Mouse (Mus musculus) Patski (cell line): Measurements from ENCODE around the gene Ank. TPM values are rescaled to one million over a fixed set of nuclear protein-coding genes. Genes with fewer than 3 reads are reported as not detected.

Source experiments
- ATAC-seq: fragments of 100-300 bp; one replicate; pipeline ENCODE4 v1.8.0; 2021
- CTCF ChIA-PET: fragments of 350-600 bp; sonication (Branson Sonifier 250); formaldehyde crosslinking; loops from one replicate; lab custom pipeline; 2022; ENCODE audit warnings: inconsistent platforms; lab: Charles Lee
- POLR2A ChIA-PET: fragments of 350-600 bp; sonication (Branson Sonifier 250); formaldehyde crosslinking; loops from one replicate; lab custom pipeline; 2022; ENCODE audit warnings: antibody characterized with exemption, inconsistent platforms; lab: Charles Lee
- DNase-seq: peaks from one replicate; pipeline ENCODE4 v3.0.0-alpha.2; 2011; ENCODE audit warnings: low read depth, low spot score
- H3K27me3 ChIP-seq: fragments of 371-371 bp; one replicate; pipeline ENCODE4 v1.5.1; 2021
- CTCF ChIP-seq: fragments of 100-300 bp; IDR thresholded peaks from one replicate; pipeline ENCODE4 v1.5.1; 2021
- in situ Hi-C: fragments of 300-500 bp; cut with MboI; formaldehyde crosslinking; loops from 3 replicates; pipeline ENCODE4 v1.11.1; 2018; ENCODE audit warnings: low pct_unique_long_range_greater_than_20kb, mixed read lengths
- polyA plus RNA-seq: library from polyadenylated mRNA; unstranded; gene quantifications from one replicate; pipeline ENCODE4 v1.2.3, GENCODE M21; 2021

Ank gene
- polyA plus RNA-seq, 1 experiment from 2014 or later, result 85.8 TPM

- no peak for TF ChIP-seq CTCF
- no peak for ATAC-seq
- DNase-seq, result no peak
- CTCF ChIA-PET, result interaction anchor here (0.9 to 3.4 kb wide), 3 partner anchors 12 to 247 kb away, joined by 3 to 13 read pairs (median 4); no protein-coding TSS in a partner anchor
- H3K27me3 ChIP-seq, result no peaks in the 10 kb centered on the region
- POLR2A ChIA-PET, result interaction anchor here (0.6 to 1.3 kb wide), 2 partner anchors 9 to 17 kb away, joined by 3 to 8 read pairs; no protein-coding TSS in a partner anchor
- in situ Hi-C loops, result no loop called here
Measured at GRCm38 (mm10) chr15:27570385-27570784, 103.9 kb downstream of the Ank start.

DNA sequence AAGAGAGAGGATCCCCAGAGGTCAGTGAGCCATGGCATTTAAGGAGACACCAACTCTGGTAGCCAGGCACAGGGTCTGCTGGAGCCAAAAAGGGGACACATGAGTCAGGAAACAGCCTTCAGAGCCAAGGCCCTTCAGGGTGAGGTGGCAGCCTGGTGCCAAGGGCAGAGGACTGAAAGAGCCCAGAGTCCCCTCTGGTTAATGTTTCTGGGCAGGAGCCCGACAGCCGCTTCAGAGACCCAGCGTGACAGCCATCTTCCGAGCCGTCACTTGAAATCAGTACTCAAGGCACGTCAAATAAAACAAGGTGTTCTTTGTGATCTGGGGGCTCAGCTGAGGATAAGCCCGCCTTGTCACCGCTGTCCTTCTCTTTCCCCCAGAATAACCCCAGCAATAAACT lies 104.7 kb downstream of the Ank start:
- no peak for ATAC-seq
- no peaks in the 10 kb centered on the region for H3K27me3 ChIP-seq
- no peak for TF ChIP-seq CTCF
- DNase-seq, result no peak
- ChIA-PET POLR2A (no interaction called here), CTCF (interaction anchor here (1.5 kb wide), 1 partner anchor 12 kb away, joined by 4 read pairs; no protein-coding TSS in a partner anchor)
- in situ Hi-C loops, result no loop called here

GRCm38 (mm10) chr15:27574992-27575781 lies 108.7 kb downstream of the Ank start:
- ChIA-PET CTCF (interaction anchor here (0.8 to 2.6 kb wide), 6 partner anchors 11 to 249 kb away, joined by 3 to 8 read pairs (median 3); no protein-coding TSS in a partner anchor), POLR2A (interaction anchor here (0.6 to 1.0 kb wide), 2 partner anchors 33 to 49 kb away, joined by 4 to 6 read pairs; no protein-coding TSS in a partner anchor)
- no peak for TF ChIP-seq CTCF
- in situ Hi-C loops, result no loop called here
- H3K27me3 ChIP-seq, result no peaks in the 10 kb centered on the region
- DNase-seq (no peak), ATAC-seq (no peak)

DNA sequence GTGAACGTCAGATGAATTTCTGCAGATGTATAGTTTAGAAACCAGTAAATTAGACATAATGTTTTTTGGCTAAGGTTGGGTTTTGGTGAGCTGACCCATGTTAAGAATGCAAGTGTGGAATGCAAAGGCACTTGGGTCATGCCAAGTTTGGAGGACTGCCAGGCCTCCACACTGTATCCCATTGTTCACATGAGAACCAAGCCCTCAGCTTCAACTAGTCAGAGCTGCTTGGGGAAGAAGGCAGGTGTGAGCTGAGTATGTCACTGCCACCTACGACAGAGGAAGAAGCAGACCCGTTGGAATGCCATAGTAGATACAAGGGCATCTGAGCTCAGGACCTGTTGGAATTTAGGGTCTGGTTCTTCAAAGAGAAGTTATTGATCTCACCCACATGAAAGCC lies 109.5 kb downstream of the Ank start:
- DNase-seq (no peak), ATAC-seq (peak; percentile 73)
- ChIA-PET POLR2A (interaction anchor here (0.6 kb wide), 1 partner anchor 33 kb away, joined by 6 read pairs; no protein-coding TSS in a partner anchor), CTCF (interaction anchor here (1.0 to 2.6 kb wide), 6 partner anchors 9 to 30 kb away, joined by 3 to 8 read pairs (median 3); no protein-coding TSS in a partner anchor)
- no peak for TF ChIP-seq CTCF
- no peaks in the 10 kb centered on the region for H3K27me3 ChIP-seq
- in situ Hi-C loops, result no loop called here

- CTCF ChIA-PET, result interaction anchor here (1.0 to 1.2 kb wide), 3 partner anchors 9 to 11 kb away, joined by 3 read pairs; no protein-coding TSS in a partner anchor
- TF ChIP-seq CTCF, result no peak
Measured at GRCm38 (mm10) chr15:27576886-27577285, 110.4 kb downstream of the Ank start.

GRCm38 (mm10) chr15:27577915-27578780 lies 111.7 kb downstream of the Ank start:
- ATAC-seq (no peak), DNase-seq (no peak)
- ChIA-PET POLR2A (interaction anchor here (0.6 kb wide), 1 partner anchor 109 kb away, joined by 3 read pairs; no protein-coding TSS in a partner anchor), CTCF (no interaction called here)
- no peaks in the 10 kb centered on the region for H3K27me3 ChIP-seq
- in situ Hi-C loops, result no loop called here
- TF ChIP-seq CTCF, result no peak

More at GRCm38 (mm10) chr15:27576886-27577285, 110.4 kb downstream of the Ank start:
- in situ Hi-C loops, result no loop called here
- peak; percentile 18 for ATAC-seq
- POLR2A ChIA-PET, result no interaction called here
- no peaks in the 10 kb centered on the region for H3K27me3 ChIP-seq
- DNase-seq, result no peak

- CTCF ChIA-PET, result no interaction called here
- no peaks in the 10 kb centered on the region for H3K27me3 ChIP-seq
- no peak for TF ChIP-seq CTCF
- no peak for DNase-seq
- POLR2A ChIA-PET, result no interaction called here
- ATAC-seq, result no peak
- in situ Hi-C loops, result no loop called here
Measured at GRCm38 (mm10) chr15:27578918-27579317, 112.4 kb downstream of the Ank start.

GRCm38 (mm10) chr15:27579853-27580252 lies 113.4 kb downstream of the Ank start:
- DNase-seq (no peak), ATAC-seq (no peak)
- no peak for TF ChIP-seq CTCF
- H3K27me3 ChIP-seq, result no peaks in the 10 kb centered on the region
- ChIA-PET CTCF (no interaction called here), POLR2A (no interaction called here)
- in situ Hi-C loops, result loop anchor here (5.0 kb wide), 1 partner anchor 263 kb away; no protein-coding TSS in a partner anchor

DNA sequence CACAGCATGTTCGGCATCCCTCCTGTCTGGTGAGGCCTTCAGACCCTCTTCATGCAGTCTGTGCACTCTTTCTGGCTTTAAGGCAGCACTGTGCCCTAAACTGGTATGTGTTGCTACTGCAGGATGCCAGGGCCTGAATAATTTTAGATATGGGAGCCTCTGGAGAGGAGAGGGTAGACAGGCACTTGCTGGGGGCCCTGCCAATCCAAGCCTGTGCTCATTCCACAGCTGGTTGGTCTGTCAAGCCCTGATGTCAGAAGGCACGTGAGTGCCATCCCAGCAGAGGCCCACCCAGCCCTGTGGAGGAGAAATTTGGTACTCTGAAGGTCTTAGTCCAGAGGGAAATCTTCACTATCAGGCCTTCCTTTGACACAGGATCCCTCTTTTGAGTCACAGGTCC lies 114.3 kb downstream of the Ank start:
- in situ Hi-C loops, result loop anchor here (5.0 kb wide), 1 partner anchor 263 kb away; no protein-coding TSS in a partner anchor
- ATAC-seq (no peak), DNase-seq (no peak)
- no peak for TF ChIP-seq CTCF
- ChIA-PET POLR2A (no interaction called here), CTCF (interaction anchor here (2.6 to 3.7 kb wide), 2 partner anchors 16 to 263 kb away, joined by 8 to 20 read pairs; no protein-coding TSS in a partner anchor)
- H3K27me3 ChIP-seq, result no peaks in the 10 kb centered on the region

GRCm38 (mm10) chr15:27581640-27582039 lies 115.2 kb downstream of the Ank start:
- ATAC-seq (no peak), DNase-seq (no peak)
- POLR2A ChIA-PET, result no interaction called here
- H3K27me3 ChIP-seq, result no peaks in the 10 kb centered on the region
- no peak for TF ChIP-seq CTCF
- in situ Hi-C loops, result loop anchor here (5.0 kb wide), 1 partner anchor 264 kb away; no protein-coding TSS in a partner anchor
- CTCF ChIA-PET, result interaction anchor here (0.8 to 3.7 kb wide), 10 partner anchors 11 to 264 kb away, joined by 3 to 20 read pairs (median 9); no protein-coding TSS in a partner anchor
